Mouse (Mus musculus): ENCODE data around the gene Grwd1.

- TF ChIP-seq CTCF (IDR thresholded peaks at IDR 0.05; ENCODE audit: extremely low read depth, insufficient read depth, insufficient read length, insufficient replicate concordance) = no peak
- TF ChIP-seq POLR2A (IDR thresholded peaks at IDR 0.05; ENCODE audit: low read depth, low read length) = no peak
These were observed 1.7 kb upstream of the Grwd1 start for GRCm38 (mm10) chr7:45832428-45832827.
